Mouse (Mus musculus): ENCODE measurements around the gene Adcy3. TPM values are rescaled to one million over a fixed set of nuclear protein-coding genes. Genes with fewer than 3 reads are reported as not detected.

Gene Adcy3
- total RNA-seq, 2 experiments from 2014 or later: 51.4 to 53.8 TPM

GRCm38 (mm10) chr12:4188171-4189059 lies 55.5 kb downstream of the Adcy3 start:
- intact Hi-C loops (cut with DNase I): no loop called here
- no peak for DNase-seq (ENCODE audit: extremely low spot score in 1 of 2, low spot score in 2 of 2)
- Histone ChIP-seq H3K4me3 (no peak overlapping the region), H3K27ac (no peak overlapping the region)
- TF ChIP-seq CTCF (IDR thresholded peaks at IDR 0.05): no peak

DNA sequence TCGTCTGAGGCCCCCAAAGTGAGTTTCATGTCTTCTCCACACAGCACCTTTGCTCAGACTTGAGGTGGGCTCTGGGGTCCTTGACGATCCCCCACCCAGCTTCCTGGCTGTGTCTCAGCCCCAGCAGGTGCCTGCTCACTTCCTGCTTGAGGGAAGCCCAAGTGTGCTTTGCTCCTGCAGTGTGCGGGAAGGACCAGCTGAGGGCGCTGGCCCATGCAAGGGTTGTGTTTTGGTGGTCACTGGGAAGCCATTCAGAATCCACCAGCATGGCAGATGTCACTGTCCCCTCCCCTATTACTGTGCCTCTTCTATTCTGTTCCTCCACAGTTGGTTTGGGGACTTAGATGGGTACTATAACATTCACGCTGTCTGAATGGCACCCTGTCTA lies 56.2 kb downstream of the Adcy3 start:
- intact Hi-C loops (cut with DNase I): no loop called here
- Histone ChIP-seq H3K4me3 (no peak overlapping the region), H3K27ac (no peak overlapping the region)
- DNase-seq (ENCODE audit: extremely low spot score in 1 of 2, low spot score in 2 of 2): no peak
- TF ChIP-seq CTCF (IDR thresholded peaks at IDR 0.05): peak; percentile 34

GRCm38 (mm10) chr12:4192514-4192913 lies 59.6 kb downstream of the Adcy3 start:
- DNase-seq (ENCODE audit: extremely low spot score in 1 of 2, low spot score in 2 of 2): no peak
- Histone ChIP-seq H3K27ac (no peak overlapping the region), H3K4me3 (no peak overlapping the region)
- TF ChIP-seq CTCF (IDR thresholded peaks at IDR 0.05): no peak
- intact Hi-C loops (cut with DNase I): loop anchor here (5.0 kb wide), 1 partner anchor 75 kb away; no protein-coding TSS in a partner anchor

- no peak overlapping the region for H3K27ac ChIP-seq
- no peak for DNase-seq (ENCODE audit: extremely low spot score in 1 of 2, low spot score in 2 of 2)
- no peak for TF ChIP-seq CTCF (IDR thresholded peaks at IDR 0.05)
- no peak overlapping the region for H3K4me3 ChIP-seq
- intact Hi-C loops (cut with DNase I): loop anchor here (5.0 kb wide), 1 partner anchor 76 kb away; no protein-coding TSS in a partner anchor
Observed at GRCm38 (mm10) chr12:4193025-4193740, 60.3 kb downstream of the Adcy3 start.

DNA sequence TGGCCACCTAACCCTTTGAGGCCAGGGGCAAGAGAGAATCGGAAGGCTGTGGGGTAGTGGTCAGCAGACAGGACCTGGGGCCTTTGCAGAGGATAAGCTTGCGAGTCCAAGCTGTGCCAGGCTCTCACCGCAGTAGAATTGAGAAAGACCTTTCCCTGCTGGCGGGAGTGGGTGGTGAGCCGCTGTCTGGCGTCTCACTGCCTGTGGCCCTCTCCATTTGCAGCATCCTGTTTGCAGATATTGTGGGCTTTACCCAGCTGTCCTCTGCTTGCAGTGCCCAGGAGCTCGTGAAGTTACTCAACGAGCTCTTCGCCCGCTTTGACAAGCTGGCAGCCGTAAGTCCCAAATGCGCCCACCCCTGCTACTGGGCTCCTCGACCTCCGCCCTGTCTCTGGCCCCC lies 61.7 kb downstream of the Adcy3 start:
- intact Hi-C loops (cut with DNase I): loop anchor here (5.0 kb wide), 1 partner anchor 77 kb away; no protein-coding TSS in a partner anchor
- DNase-seq (ENCODE audit: extremely low spot score in 1 of 2, low spot score in 2 of 2): peak in 1 of 2 experiments; percentile 62
- Histone ChIP-seq H3K27ac (no peak overlapping the region; the same call in 1 of the 2 replicates), H3K4me3 (no peak overlapping the region)
- TF ChIP-seq CTCF (IDR thresholded peaks at IDR 0.05): no peak; the same call in 1 of the 2 replicates

GRCm38 (mm10) chr12:4198702-4199101 lies 65.8 kb downstream of the Adcy3 start:
- no peak overlapping the region for H3K4me3 ChIP-seq
- H3K27ac ChIP-seq: no peak overlapping the region
- no peak for TF ChIP-seq CTCF (IDR thresholded peaks at IDR 0.05)
- intact Hi-C loops (cut with DNase I): no loop called here
- DNase-seq (ENCODE audit: extremely low spot score in 1 of 2, low spot score in 2 of 2): no peak

GRCm38 (mm10) chr12:4199271-4199670 lies 66.4 kb downstream of the Adcy3 start:
- DNase-seq (ENCODE audit: extremely low spot score in 1 of 2, low spot score in 2 of 2): no peak
- no peak overlapping the region for H3K4me3 ChIP-seq

DNA sequence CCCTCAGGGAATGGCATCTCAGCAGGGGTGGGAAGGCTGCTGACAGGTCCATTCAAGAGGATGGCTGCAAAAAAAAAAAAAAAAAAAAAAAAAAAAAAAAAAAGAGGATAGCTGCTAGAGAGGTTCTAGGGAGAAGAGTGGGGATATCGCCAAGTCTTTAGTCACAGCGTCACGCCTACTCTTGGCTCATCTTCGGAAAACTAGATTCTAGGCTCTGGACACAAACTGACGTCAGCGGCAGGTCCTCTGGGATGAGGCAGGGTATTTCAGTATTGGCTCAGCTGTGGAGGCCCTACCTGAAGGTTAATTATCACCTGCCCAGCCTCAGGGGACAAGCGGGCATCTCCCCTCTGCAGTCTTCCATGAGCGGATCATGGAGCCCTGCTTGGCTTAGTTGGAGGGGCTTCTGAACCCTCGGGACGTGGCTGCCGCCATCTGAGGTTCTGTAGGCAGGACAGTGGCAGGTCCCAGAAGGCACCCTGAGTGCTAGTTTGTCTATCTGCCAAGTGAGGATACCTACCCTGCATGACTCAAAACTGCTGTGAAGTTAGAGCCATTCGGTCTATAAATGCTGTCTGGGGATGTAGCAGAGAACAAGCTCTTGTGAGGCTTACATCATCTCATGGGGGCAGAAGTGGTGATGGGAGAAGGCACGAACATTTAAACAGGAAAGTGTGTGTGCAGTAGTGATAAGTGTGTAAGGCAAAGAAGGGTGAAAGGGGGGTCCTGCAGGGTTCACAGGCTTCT lies 68.7 kb downstream of the Adcy3 start:
- TF ChIP-seq CTCF (IDR thresholded peaks at IDR 0.05): no peak
- H3K4me3 ChIP-seq: no peak overlapping the region
- peak overlapping the region; percentile 16; the same call in 1 of the 2 replicates for H3K27ac ChIP-seq
- intact Hi-C loops (cut with DNase I): no loop called here
- DNase-seq (ENCODE audit: extremely low spot score in 1 of 2, low spot score in 2 of 2): peak in 1 of 2 experiments; percentile 58

More at GRCm38 (mm10) chr12:4199271-4199670, 66.4 kb downstream of the Adcy3 start:
- TF ChIP-seq CTCF (IDR thresholded peaks at IDR 0.05): no peak
- no peak overlapping the region for H3K27ac ChIP-seq
- intact Hi-C loops (cut with DNase I): no loop called here

- no peak for DNase-seq (ENCODE audit: extremely low spot score in 1 of 2, low spot score in 2 of 2)
- Histone ChIP-seq H3K27ac (no peak overlapping the region), H3K4me3 (no peak overlapping the region)
- intact Hi-C loops (cut with DNase I): no loop called here
- no peak for TF ChIP-seq CTCF (IDR thresholded peaks at IDR 0.05)
Observed at GRCm38 (mm10) chr12:4202206-4202605, 69.3 kb downstream of the Adcy3 start.

DNA sequence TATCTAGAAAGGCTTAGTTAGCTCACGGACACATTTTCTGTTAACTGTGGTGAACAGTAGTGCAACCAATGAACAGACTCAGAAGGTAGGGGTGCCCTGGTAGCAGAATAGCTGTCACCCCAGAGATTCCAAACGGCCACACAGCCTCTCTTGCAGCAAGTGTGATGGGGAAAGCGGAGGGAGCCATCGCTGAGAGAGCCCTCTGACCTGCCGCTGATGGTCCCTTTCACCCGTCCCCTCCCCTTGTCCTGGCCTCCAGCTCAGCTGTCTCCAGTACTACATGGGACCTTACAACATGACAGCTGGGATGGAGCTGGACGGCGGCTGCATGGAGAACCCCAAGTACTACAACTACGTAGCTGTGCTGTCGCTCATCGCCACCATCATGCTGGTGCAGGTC lies 73.2 kb downstream of the Adcy3 start:
- Histone ChIP-seq H3K27ac (no peak overlapping the region), H3K4me3 (no peak overlapping the region)
- intact Hi-C loops (cut with DNase I): loop anchor here (5.0 kb wide), 1 partner anchor 279 kb away; no protein-coding TSS in a partner anchor
- peak in 1 of 2 experiments; percentile 9 for DNase-seq (ENCODE audit: extremely low spot score in 1 of 2, low spot score in 2 of 2)
- no peak for TF ChIP-seq CTCF (IDR thresholded peaks at IDR 0.05)

GRCm38 (mm10) chr12:4208405-4209133 lies 75.7 kb downstream of the Adcy3 start:
- Histone ChIP-seq H3K27ac (no peak overlapping the region), H3K4me3 (no peak overlapping the region)
- intact Hi-C loops (cut with DNase I): loop anchor here (5.0 kb wide), 1 partner anchor 281 kb away; no protein-coding TSS in a partner anchor
- peak; percentile 59 to 67 for DNase-seq (ENCODE audit: extremely low spot score in 1 of 2, low spot score in 2 of 2)
- peak; percentile 82 for TF ChIP-seq CTCF (IDR thresholded peaks at IDR 0.05)
